Mouse (Mus musculus): ENCODE data around the gene Retn. TPM values are rescaled to one million over a fixed set of nuclear protein-coding genes. Genes with fewer than 3 reads are reported as not detected.

Retn gene
- polyA plus RNA-seq, 1 experiment from 2014 or later = 0.66 TPM

DNA sequence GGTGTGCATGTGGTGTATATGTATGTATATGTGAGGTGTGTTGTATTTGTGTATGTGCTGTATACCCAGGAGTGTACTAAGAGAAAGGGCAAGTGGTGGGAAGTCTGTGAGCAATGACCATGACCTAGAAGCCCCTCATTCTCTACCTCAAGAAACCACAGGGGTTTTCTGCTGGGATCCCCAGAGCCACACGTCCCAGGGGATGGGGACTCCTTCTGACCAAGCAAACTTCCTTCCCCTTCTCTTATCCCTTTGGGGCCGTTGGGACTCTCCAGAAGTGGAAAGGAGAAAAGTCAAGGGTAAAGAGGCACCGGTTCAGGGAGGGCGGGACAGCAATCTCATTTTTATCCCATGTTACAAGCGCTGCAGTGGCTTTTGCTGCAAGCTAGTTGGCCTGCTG is 29.9 kb downstream of the Retn start:
- no peak for ATAC-seq (replicated peaks; ENCODE audit: low FRiP score)
- no peaks in the 10 kb centered on the region for H3K9me3 ChIP-seq (replicated peaks)
- H3K4me2 ChIP-seq = no peak overlapping the region
- no peaks in the 10 kb centered on the region for H3K27me3 ChIP-seq
- H3K4me1 ChIP-seq = no peaks in the 10 kb centered on the region
- peaks cover 24% of the 10 kb centered on the region for H3K36me3 ChIP-seq
- no peak overlapping the region for H3K4me3 ChIP-seq (replicated peaks)
- no peak overlapping the region for H3K27ac ChIP-seq
- H3K9ac ChIP-seq = no peak overlapping the region
- WGBS = 67% methylated on average over 5 of the region's 5 CpGs

DNA sequence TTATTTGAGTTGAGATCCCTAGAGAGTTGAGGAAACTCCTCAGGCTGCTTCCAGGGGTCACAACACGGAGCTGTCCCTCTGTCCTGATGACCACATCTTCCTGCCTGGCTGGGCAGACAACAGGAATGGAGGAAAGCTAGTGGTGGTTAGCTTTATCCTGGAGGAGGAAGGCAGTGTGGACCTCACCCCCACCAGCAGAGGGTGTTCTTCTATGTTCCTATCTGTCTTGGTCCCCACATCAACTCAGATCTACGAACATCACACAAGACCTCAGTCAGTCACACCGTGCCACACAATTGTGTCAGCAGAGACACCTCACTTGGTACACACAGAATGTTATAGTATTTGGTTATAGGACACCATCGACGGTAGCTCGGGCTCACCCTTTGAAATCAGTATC is 32.0 kb downstream of the Retn start:
- H3K27ac ChIP-seq = no peak overlapping the region
- WGBS = 75% methylated on average over 6 of the region's 6 CpGs
- no peak for ATAC-seq (replicated peaks; ENCODE audit: low FRiP score)
- no peak overlapping the region for H3K4me3 ChIP-seq (replicated peaks)
- H3K4me1 ChIP-seq = no peaks in the 10 kb centered on the region
- no peak overlapping the region for H3K9ac ChIP-seq
- peaks cover 3% of the 10 kb centered on the region; the same call in 1 of the 2 replicates for H3K36me3 ChIP-seq
- H3K9me3 ChIP-seq (replicated peaks) = no peaks in the 10 kb centered on the region
- no peaks in the 10 kb centered on the region for H3K27me3 ChIP-seq
- no peak overlapping the region for H3K4me2 ChIP-seq

DNA sequence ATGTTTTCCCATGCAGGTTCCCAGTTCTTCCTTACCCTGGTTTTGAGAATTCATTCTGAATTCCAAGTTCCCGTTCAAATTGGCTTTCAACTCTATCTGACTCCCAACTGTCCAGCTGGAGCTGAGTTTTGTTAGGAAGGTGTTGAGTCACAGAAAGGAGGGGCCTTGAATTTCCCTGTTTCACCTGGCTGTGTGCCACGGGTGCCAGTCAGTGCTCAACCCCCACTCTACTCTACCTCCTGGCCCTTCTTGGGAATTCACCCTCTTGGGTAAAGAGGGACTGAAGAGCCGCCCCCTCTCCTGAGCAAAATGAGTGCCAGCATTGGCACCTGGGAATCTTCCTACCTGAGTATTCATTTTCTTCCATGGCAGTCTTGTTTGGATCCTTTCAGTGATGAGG is 35.2 kb downstream of the Retn start:
- 78% methylated on average over 3 of the region's 3 CpGs for WGBS
- no peak overlapping the region for H3K4me3 ChIP-seq (replicated peaks)
- no peaks in the 10 kb centered on the region for H3K36me3 ChIP-seq
- no peak overlapping the region for H3K27ac ChIP-seq
- H3K4me1 ChIP-seq = no peaks in the 10 kb centered on the region
- H3K9ac ChIP-seq = no peak overlapping the region
- ATAC-seq (replicated peaks; ENCODE audit: low FRiP score) = no peak
- H3K4me2 ChIP-seq = no peak overlapping the region
- no peaks in the 10 kb centered on the region for H3K27me3 ChIP-seq
- H3K9me3 ChIP-seq (replicated peaks) = no peaks in the 10 kb centered on the region

GRCm38 (mm10) chr8:3694121-3694520 is 38.6 kb downstream of the Retn start, which contains the start of gene Fcer2a:
Gene Fcer2a (minus strand): TSS chr8:3694175.
- H3K4me3 ChIP-seq (replicated peaks) = no peak within 1 kb of the TSS
- H3K9ac ChIP-seq = no peak within 1 kb of the TSS
- 75% methylated on average over 3 of the region's 3 CpGs for WGBS
- no peaks in the 10 kb centered on the region for H3K27me3 ChIP-seq
- no peak within 1 kb of the TSS for H3K4me2 ChIP-seq
- no peaks in the 10 kb centered on the region for H3K9me3 ChIP-seq (replicated peaks)
- H3K4me1 ChIP-seq = no peaks in the 10 kb centered on the region
- no peak for ATAC-seq (replicated peaks; ENCODE audit: low FRiP score)
- H3K36me3 ChIP-seq = no peaks in the 10 kb centered on the region
- H3K27ac ChIP-seq = no peak within 1 kb of the TSS

DNA sequence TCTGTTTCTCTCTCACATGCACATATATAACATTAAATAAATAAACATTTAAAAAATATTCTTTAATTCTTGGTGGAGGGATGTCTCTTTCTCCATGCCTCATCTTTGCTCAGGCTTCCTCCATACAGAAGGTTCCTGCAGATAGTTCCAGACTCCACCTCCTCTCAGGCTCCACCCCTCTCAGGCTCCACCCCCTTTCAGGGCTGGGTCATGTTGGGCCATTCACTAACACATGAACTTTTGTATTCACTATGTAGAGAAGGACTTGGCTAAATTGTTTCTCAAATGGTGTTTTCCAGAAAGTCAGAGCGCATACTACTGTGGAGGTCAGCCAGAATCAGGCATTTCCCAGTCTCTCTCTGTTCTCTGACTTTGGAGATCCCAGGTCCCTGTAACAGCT is 45.9 kb downstream of the Retn start:
- H3K4me2 ChIP-seq = no peak overlapping the region
- no peaks in the 10 kb centered on the region for H3K27me3 ChIP-seq
- H3K9me3 ChIP-seq (replicated peaks) = no peaks in the 10 kb centered on the region
- H3K4me3 ChIP-seq (replicated peaks) = no peak overlapping the region
- H3K36me3 ChIP-seq = no peaks in the 10 kb centered on the region
- H3K4me1 ChIP-seq = no peaks in the 10 kb centered on the region
- H3K9ac ChIP-seq = no peak overlapping the region
- no peak for ATAC-seq (replicated peaks; ENCODE audit: low FRiP score)
- WGBS = 93% methylated on average over 1 of the region's 1 CpGs
- no peak overlapping the region for H3K27ac ChIP-seq

DNA sequence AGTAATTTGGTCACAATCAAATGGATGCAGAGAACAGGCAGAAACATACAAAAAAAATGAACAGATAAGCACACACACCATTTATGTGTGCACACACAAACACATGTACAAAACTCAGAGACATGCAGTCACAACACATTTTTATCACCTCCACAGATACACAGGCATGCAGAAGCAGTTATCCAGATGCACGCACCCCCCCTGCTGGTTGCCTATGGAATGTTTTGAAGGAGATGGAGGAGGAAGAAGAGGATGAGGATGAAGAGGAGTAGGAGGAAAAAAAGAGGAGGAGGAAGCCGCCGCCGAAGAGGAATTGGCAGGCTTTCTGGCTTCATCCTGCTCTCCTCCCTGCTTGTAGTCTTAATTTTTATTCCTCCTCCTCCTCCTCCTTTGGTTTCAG is 50.1 kb downstream of the Retn start:
- Histone ChIP-seq H3K4me1 (no peaks in the 10 kb centered on the region), H3K9ac (no peak overlapping the region), H3K27ac (no peak overlapping the region), H3K4me2 (no peak overlapping the region), H3K27me3 (no peaks in the 10 kb centered on the region), H3K36me3 (no peaks in the 10 kb centered on the region), H3K4me3 (replicated peaks) (no peak overlapping the region), H3K9me3 (replicated peaks) (no peaks in the 10 kb centered on the region)
- 45% methylated on average over 4 of the region's 4 CpGs for WGBS
- ATAC-seq (replicated peaks; ENCODE audit: low FRiP score) = no peak

GRCm38 (mm10) chr8:3707611-3708010 is 52.0 kb downstream of the Retn start:
- WGBS = 77% methylated on average over 7 of the region's 7 CpGs
- H3K4me2 ChIP-seq = no peak overlapping the region
- no peaks in the 10 kb centered on the region for H3K9me3 ChIP-seq (replicated peaks)
- no peaks in the 10 kb centered on the region for H3K36me3 ChIP-seq
- ATAC-seq (replicated peaks; ENCODE audit: low FRiP score) = no peak
- no peaks in the 10 kb centered on the region for H3K27me3 ChIP-seq
- H3K27ac ChIP-seq = no peak overlapping the region
- H3K4me1 ChIP-seq = no peaks in the 10 kb centered on the region
- H3K4me3 ChIP-seq (replicated peaks) = no peak overlapping the region
- H3K9ac ChIP-seq = no peak overlapping the region

Other genes starting within 250 kb of the Retn start
- 6.2 and 7.5 TPM in 2 replicates for gene Pex11g, start 188.1 kb upstream of the Retn start, polyA plus RNA-seq (2015; fragmentation: Nextera tagmentation; extraction: Ambion mirVana)
- not detected in 2 replicates for gene Tex45, start 184.9 kb upstream of the Retn start, polyA plus RNA-seq (2015; fragmentation: Nextera tagmentation; extraction: Ambion mirVana)
- 47.3 and 50.0 TPM in 2 replicates for gene Zfp358, start 162.6 kb upstream of the Retn start, polyA plus RNA-seq (2015; fragmentation: Nextera tagmentation; extraction: Ambion mirVana)
- gene Mcoln1, start 155.3 kb upstream of the Retn start, polyA plus RNA-seq (2015; fragmentation: Nextera tagmentation; extraction: Ambion mirVana) = 56.0 and 57.1 TPM in 2 replicates
- 29.4 and 38.3 TPM in 2 replicates for gene Pnpla6, start 140.4 kb upstream of the Retn start, polyA plus RNA-seq (2015; fragmentation: Nextera tagmentation; extraction: Ambion mirVana)
- gene C330021F23Rik, start 87.8 kb upstream of the Retn start, polyA plus RNA-seq (2015; fragmentation: Nextera tagmentation; extraction: Ambion mirVana) = 7.5 and 8.3 TPM in 2 replicates
- 14.1 and 15.8 TPM in 2 replicates for gene Camsap3, start 68.5 kb upstream of the Retn start, polyA plus RNA-seq (2015; fragmentation: Nextera tagmentation; extraction: Ambion mirVana)
- gene Xab2, start 34.5 kb upstream of the Retn start, polyA plus RNA-seq (2015; fragmentation: Nextera tagmentation; extraction: Ambion mirVana) = 60.4 and 65.0 TPM in 2 replicates
- gene Pet100, start 34.2 kb upstream of the Retn start, polyA plus RNA-seq (2015; fragmentation: Nextera tagmentation; extraction: Ambion mirVana) = 108 and 116 TPM in 2 replicates
- gene Pcp2, start 30.2 kb upstream of the Retn start, polyA plus RNA-seq (2015; fragmentation: Nextera tagmentation; extraction: Ambion mirVana) = 0.34 and 0.48 TPM in 2 replicates
- 78.5 and 85.3 TPM in 2 replicates for gene Stxbp2, start 24.8 kb upstream of the Retn start, polyA plus RNA-seq (2015; fragmentation: Nextera tagmentation; extraction: Ambion mirVana)
- gene Mcemp1, start 10.0 kb downstream of the Retn start, polyA plus RNA-seq (2015; fragmentation: Nextera tagmentation; extraction: Ambion mirVana) = 0.32 and 0.57 TPM in 2 replicates
- gene Fcor, start 16.6 kb downstream of the Retn start, polyA plus RNA-seq (2015; fragmentation: Nextera tagmentation; extraction: Ambion mirVana) = 12.4 and 12.6 TPM in 2 replicates
- gene Trappc5, start 20.5 kb downstream of the Retn start, polyA plus RNA-seq (2015; fragmentation: Nextera tagmentation; extraction: Ambion mirVana) = 38.3 and 39.5 TPM in 2 replicates
- 0.12 and 0.33 TPM in 2 replicates for gene Fcer2a, start 38.4 kb downstream of the Retn start, polyA plus RNA-seq (2015; fragmentation: Nextera tagmentation; extraction: Ambion mirVana)
- gene Clec4g, start 64.9 kb downstream of the Retn start, polyA plus RNA-seq (2015; fragmentation: Nextera tagmentation; extraction: Ambion mirVana) = 0.21 and 0.44 TPM in 2 replicates
- gene Cd209a, start 93.2 kb downstream of the Retn start, polyA plus RNA-seq (2015; fragmentation: Nextera tagmentation; extraction: Ambion mirVana) = not detected in 2 replicates
- not detected in 2 replicates for gene Cd209e, start 198.5 kb downstream of the Retn start, polyA plus RNA-seq (2015; fragmentation: Nextera tagmentation; extraction: Ambion mirVana)
- not detected in 2 replicates for gene Cd209d, start 222.8 kb downstream of the Retn start, polyA plus RNA-seq (2015; fragmentation: Nextera tagmentation; extraction: Ambion mirVana)